Mouse (Mus musculus): ENCODE data around the gene Soga1.
A peak's percentile ranks its signal among the peaks of the same experiment; 100 is the strongest.

The Soga1 gene

DNA sequence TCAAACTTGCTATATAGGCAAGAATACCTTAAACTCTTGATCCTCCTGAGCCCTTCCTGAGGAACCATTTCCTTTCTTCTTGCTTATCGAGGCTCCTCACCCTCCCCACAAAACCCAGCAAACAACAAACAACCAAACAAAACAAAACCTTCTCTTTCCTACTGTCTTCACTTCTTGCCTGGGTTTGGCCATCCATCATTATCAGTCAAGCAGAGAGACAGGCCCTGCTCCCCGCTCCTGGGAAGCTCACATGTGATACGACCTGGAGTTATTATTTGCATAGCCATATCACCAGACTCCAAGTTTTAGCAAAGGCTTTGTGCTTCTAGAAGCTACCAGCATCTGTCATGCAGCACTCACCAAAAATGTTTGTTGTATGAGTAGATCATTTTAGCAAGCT is 91.7 kb downstream of the Soga1 start:
- no peak for DNase-seq (ENCODE audit: low spot score in 2 of 2)

DNA sequence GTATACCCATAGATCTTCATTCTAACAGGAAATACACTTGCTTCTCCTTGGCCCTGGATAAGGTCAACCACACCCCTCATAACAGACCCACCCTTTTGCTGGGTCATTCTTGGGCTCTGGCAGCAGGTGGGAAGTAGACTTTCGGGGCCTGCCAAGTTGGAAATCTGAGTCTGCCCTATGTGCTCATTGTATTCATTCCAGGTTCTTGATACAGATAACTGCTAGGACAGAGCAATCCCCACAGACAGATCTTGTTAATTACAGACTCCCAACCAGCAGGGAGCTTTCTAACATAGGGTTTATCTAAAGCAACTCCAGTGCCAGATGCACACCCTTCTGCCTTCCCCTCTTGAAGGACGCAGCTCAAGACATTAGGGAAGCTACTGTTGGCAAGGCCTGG is 96.2 kb downstream of the Soga1 start:
- DNase-seq (ENCODE audit: low spot score in 2 of 2): no peak

DNA sequence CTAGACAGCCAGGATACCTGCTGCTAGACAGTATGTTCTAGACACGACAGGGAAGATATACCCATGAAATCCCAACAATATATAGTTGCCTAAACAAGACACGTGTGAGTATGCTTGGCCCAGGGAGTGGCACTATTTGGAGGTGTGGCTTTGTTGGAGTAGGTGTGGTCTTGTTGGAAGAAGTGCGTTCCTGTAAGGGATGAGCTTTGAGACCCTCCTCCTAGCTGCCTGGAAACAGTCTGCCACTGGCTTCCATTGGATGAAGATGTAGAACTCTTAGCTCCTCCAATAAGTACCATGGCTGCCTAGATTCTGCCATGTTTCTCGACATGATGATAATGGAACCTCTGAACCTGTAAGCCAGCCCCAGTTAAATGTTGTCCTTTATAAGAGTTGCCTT is 97.8 kb downstream of the Soga1 start:
- no peak for DNase-seq (ENCODE audit: low spot score in 2 of 2)

DNA sequence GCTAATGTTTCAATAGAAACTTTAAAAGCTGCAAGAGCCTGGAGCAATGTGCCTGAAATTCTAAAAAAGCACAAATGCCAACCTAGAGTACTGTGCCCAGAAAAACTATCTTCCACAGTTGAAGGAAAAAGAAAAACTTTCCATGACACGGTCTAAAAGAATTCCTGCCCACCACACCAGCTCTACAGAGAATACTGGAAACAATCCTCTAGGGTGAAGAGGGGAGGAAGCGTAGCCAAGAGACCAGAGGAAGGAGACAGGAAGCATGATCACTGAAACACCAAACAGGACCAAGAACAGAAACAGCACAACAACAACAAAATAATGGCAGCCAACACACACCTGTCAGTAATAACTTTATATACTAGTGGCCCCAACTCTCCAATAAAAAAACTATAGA is 99.0 kb downstream of the Soga1 start:
- DNase-seq (ENCODE audit: low spot score in 2 of 2): no peak

DNA sequence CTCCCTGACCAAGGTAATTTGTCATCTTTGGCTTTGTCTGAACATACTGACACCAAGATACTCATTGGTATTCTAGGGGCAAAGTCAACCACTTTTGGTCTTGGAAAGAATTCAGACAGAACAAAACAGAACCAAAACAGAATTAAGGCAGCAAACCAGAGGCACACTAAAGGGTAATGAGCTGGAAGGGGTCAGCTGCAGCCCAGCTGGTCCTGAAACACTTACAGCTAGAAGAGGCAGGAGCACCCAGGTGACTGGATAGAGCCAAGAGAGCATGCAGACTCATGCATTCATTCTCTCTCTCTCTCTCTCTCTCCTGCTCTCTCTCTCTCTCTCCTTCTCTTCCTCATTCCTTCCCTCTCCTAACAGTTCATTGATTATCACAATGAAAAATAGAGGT is 102.3 kb downstream of the Soga1 start:
- no peak for DNase-seq (ENCODE audit: low spot score in 2 of 2)

DNA sequence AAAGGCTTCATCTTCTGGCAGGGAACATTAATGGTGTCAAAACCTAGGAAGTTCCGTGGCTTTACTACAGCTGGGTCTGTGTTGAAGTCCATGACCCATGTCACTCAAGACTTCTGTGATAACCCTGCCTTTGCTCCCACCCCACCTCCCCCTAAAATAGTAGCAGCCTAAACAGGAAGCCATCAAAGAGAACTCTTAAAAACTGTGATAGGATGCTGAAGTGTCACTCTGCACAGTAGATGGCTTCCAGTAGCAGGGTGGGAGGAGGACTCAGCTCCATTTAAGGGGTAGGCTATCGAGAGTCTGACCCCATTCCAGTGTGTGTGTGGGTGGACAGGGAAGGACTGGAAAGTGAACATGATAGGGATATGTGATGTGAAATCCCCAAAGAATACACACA is 104.1 kb downstream of the Soga1 start:
- DNase-seq (ENCODE audit: low spot score in 2 of 2): no peak

DNA sequence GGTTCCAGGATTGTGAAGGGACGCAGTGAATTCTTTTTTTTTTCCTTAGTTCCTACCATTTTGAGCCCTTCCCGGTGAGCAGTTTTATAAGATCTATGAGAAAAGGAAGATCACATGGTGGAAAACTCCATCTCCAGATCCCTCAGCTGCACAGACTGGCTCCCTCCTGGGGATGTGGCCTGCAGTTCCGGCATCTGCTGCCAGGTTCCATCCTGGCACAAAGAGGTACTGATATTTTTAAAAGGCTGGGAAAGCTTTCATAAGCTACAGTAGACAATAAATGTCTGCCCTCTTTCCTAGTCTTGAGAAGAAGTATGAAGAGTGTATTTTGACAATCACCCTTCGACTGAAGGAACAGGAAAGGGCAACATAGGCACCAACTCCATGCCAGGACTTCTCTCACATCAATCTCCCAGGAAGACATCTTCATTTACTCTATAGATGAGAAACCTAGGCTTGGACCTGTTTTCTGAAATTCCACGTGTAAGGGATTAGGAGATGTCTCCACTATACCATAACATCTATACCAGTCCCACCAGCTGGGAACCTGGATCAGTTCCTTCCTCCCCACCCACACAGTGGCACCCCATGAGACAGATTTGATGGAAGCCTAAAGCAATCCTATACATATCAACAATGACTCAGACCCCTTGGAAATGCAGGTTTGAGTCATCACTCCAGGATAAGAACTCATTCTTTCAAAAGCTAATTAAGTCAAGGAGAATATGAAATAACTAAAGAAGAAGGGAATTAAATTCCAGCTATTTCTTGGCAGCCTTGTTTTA is 105.5 kb downstream of the Soga1 start:
- DNase-seq (ENCODE audit: low spot score in 2 of 2): peak; percentile 76 to 89

DNA sequence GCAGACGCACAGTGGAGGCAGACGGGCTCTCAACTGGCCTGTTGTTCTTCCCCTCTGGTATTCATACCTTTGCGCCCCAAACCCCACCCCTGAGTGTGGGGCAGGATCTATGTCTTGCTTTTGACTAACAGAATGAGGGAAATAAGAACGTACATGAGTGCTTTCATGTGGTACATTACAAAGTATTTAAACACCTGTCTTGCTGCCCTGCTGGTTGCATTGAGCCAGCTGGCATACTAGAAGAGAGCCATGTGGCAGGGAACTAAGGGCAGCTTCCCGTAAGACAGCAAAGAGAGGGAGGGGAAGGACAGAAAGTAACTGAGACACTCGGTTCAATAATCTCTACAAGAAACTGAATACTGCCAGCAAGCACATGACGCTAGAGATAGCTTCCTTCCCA is 108.8 kb downstream of the Soga1 start:
- no peak for DNase-seq (ENCODE audit: low spot score in 2 of 2)

DNA sequence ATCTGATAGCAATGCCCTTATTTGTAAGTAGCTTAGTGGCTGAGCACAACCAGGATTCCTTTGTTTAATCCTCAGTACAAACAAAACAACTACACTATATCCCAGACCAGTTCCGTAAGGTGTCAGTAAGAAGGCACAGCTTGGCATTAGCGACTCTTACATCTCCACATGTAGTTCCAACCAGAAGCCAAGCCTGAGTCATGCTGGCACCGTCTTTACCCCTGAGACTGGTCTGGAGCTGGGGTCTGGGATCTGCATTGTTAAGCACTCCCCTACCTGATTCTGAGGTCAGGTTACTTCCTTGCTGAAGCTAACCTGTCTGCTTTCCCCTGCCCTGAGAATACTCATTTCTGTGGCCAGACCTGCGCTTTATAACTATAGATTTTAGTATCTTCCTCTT is 110.6 kb downstream of the Soga1 start:
- DNase-seq (ENCODE audit: low spot score in 2 of 2): no peak

DNA sequence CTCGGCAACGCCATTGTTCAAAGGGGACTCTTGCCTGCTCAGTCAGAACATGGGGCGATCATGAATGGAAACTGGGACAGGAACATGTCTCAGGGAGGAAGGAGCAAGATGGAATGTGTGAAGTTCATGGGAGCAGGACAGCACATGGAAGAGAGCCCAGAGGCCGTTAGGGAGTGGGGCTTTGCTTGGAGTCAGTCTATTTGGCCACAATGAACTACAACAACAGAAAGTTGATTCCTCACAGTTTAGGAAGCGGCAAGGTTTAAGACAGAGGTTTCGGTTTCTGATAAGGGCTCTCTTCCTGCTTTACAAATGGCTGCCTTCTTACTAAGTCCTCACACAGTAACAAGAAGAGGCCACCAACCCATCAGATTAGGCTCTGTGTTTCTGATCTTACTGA is 111.7 kb downstream of the Soga1 start:
- DNase-seq (ENCODE audit: low spot score in 2 of 2): no peak
